Mouse (Mus musculus) limb, embryonic 10.5 days (tissue): ENCODE measurements around the gene Vps52. TPM values are rescaled to one million over a fixed set of nuclear protein-coding genes. Genes with fewer than 3 reads are reported as not detected.
"Not testable (repeated sequence)": the region's sequence is repeated elsewhere in the genome, so short reads cannot be mapped to it uniquely, and the experiment has no call there.

ENCODE experiments used
- DNase-seq: peaks from one replicate; pipeline ENCODE4 v3.0.0-alpha.2; 2017; ENCODE audit warnings: low spot score
- H3K27ac ChIP-seq: fragments of 300-500 bp; sonication (generic); 2 replicates; pipeline ENCODE4 v1.5.1; 2016; ENCODE audit warnings: mild to moderate bottlenecking
- H3K27me3 ChIP-seq: fragments of 300-500 bp; sonication (generic); 2 replicates; pipeline ENCODE4 v1.6.1; 2016; ENCODE audit warnings: low read depth, mild to moderate bottlenecking; ENCODE audit not compliant: poor library complexity, severe bottlenecking
- H3K36me3 ChIP-seq: fragments of 300-500 bp; sonication (generic); 2 replicates; pipeline ENCODE4 v1.6.1; 2016; ENCODE audit warnings: mild to moderate bottlenecking, moderate library complexity
- H3K4me1 ChIP-seq: fragments of 300-500 bp; sonication (generic); 2 replicates; pipeline ENCODE4 v1.6.1; 2016
- H3K4me3 ChIP-seq: fragments of 300-500 bp; sonication (generic); 2 replicates; pipeline ENCODE4 v1.5.1; 2016; ENCODE audit warnings: mild to moderate bottlenecking, moderate library complexity
- H3K9me3 ChIP-seq: fragments of 300-500 bp; sonication (generic); replicated peaks from 2 replicates; pipeline ENCODE4 v1.6.1; 2016; ENCODE audit warnings: mild to moderate bottlenecking
- WGBS: fragments of 180-500 bp; shearing (Covaris S2); methylation state at CpG from one replicate; pipeline ENCODE4 v1.1.7; 2016; 5-methylcytosine and 5-hydroxymethylcytosine counted together
- polyA plus RNA-seq: library from polyadenylated mRNA; unstranded; fragments of >200 nt; fragmentation: Nextera tagmentation; extraction: Ambion mirVana; gene quantifications from 2 replicates; pipeline ENCODE4 v1.2.1, GENCODE M21; 2016

Gene Vps52
- polyA plus RNA-seq, 1 experiment from 2014 or later = 49.8 TPM

- H3K4me3 ChIP-seq, H3K27ac ChIP-seq, DNase-seq, H3K36me3 ChIP-seq, H3K9me3 ChIP-seq: not testable (repeated sequence)
- WGBS = 61% methylated on average over 5 of the region's 5 CpGs
- peaks cover 14% of the 10 kb centered on the region for H3K4me1 ChIP-seq
- peaks cover 63% of the 10 kb centered on the region for H3K27me3 ChIP-seq
Observed at GRCm38 (mm10) chr17:33998697-33999096, 43.1 kb downstream of the Vps52 start.

- Histone ChIP-seq H3K4me3 (peak overlapping the region; percentile 60), H3K27ac (0 out of 2 replicates have a peak overlapping the region, but pooled peaks have one; percentile 16), H3K9me3 (no peaks in the 10 kb centered on the region), H3K4me1 (peaks cover 14% of the 10 kb centered on the region), H3K27me3 (peaks cover 63% of the 10 kb centered on the region), H3K36me3 (no peaks in the 10 kb centered on the region)
- peak; percentile 58 for DNase-seq
- WGBS = 3% methylated on average over 87 of the region's 87 CpGs
Observed at GRCm38 (mm10) chr17:33999341-34000149, 43.9 kb downstream of the Vps52 start.

- WGBS = under 1% methylated on average over 28 of the region's 30 CpGs
- no peaks in the 10 kb centered on the region for H3K9me3 ChIP-seq
- H3K4me1 ChIP-seq = peaks cover 14% of the 10 kb centered on the region
- H3K36me3 ChIP-seq = no peaks in the 10 kb centered on the region
- 0 out of 2 replicates have a peak within 1 kb of the TSS, but pooled peaks have one; percentile 16 for H3K27ac ChIP-seq
- H3K4me3 ChIP-seq = peak within 1 kb of the TSS; percentile 60
- DNase-seq = peak; percentile 68
- peaks cover 63% of the 10 kb centered on the region for H3K27me3 ChIP-seq
Observed at GRCm38 (mm10) chr17:34000150-34000537, 44.5 kb downstream of the Vps52 start, which contains the start of gene H2-K1. H2-K1 (minus strand) TSS chr17:34000347.

- peaks cover 14% of the 10 kb centered on the region for H3K4me1 ChIP-seq
- H3K27me3 ChIP-seq = peaks cover 63% of the 10 kb centered on the region
- 74% methylated on average over 2 of the region's 2 CpGs for WGBS
- H3K36me3 ChIP-seq, H3K27ac ChIP-seq, H3K9me3 ChIP-seq, H3K4me3 ChIP-seq, DNase-seq: not testable (repeated sequence)
Observed at GRCm38 (mm10) chr17:34000796-34001195, 45.2 kb downstream of the Vps52 start.

- peak; percentile 71 for DNase-seq
- no peak overlapping the region for H3K27ac ChIP-seq
- WGBS = 6% methylated on average over 5 of the region's 5 CpGs
- no peak overlapping the region for H3K4me3 ChIP-seq
- no peaks in the 10 kb centered on the region for H3K36me3 ChIP-seq
- H3K9me3 ChIP-seq = no peaks in the 10 kb centered on the region
- peaks cover 46% of the 10 kb centered on the region for H3K27me3 ChIP-seq
- H3K4me1 ChIP-seq = peaks cover 14% of the 10 kb centered on the region
Observed at GRCm38 (mm10) chr17:34003426-34003825, 47.8 kb downstream of the Vps52 start.

GRCm38 (mm10) chr17:34006570-34006969 lies 51.0 kb downstream of the Vps52 start:
- Histone ChIP-seq H3K9me3 (no peaks in the 10 kb centered on the region), H3K27me3 (peaks cover 15% of the 10 kb centered on the region), H3K27ac (no peak overlapping the region), H3K4me3 (no peak overlapping the region), H3K4me1 (no peaks in the 10 kb centered on the region), H3K36me3 (no peaks in the 10 kb centered on the region)
- WGBS = 47% methylated on average over 2 of the region's 2 CpGs
- DNase-seq = no peak

- Histone ChIP-seq H3K36me3 (no peaks in the 10 kb centered on the region), H3K4me1 (no peaks in the 10 kb centered on the region), H3K27ac (no peak overlapping the region), H3K9me3 (no peaks in the 10 kb centered on the region), H3K27me3 (no peaks in the 10 kb centered on the region), H3K4me3 (no peak overlapping the region)
- no peak for DNase-seq
- 77% methylated on average over 5 of the region's 5 CpGs for WGBS
Observed at GRCm38 (mm10) chr17:34010156-34010555, 54.5 kb downstream of the Vps52 start.

GRCm38 (mm10) chr17:34013436-34013835 lies 57.8 kb downstream of the Vps52 start:
- no peak for DNase-seq
- no peaks in the 10 kb centered on the region for H3K9me3 ChIP-seq
- H3K27me3 ChIP-seq = no peaks in the 10 kb centered on the region
- H3K36me3 ChIP-seq = no peaks in the 10 kb centered on the region
- no peak overlapping the region for H3K27ac ChIP-seq
- H3K4me3 ChIP-seq = no peak overlapping the region
- H3K4me1 ChIP-seq = no peaks in the 10 kb centered on the region
- WGBS = 92% methylated on average over 8 of the region's 8 CpGs

Other genes starting within 250 kb of the Vps52 start
- 30.1 and 32.5 TPM in 2 replicates for gene March2, start 237.1 kb upstream of the Vps52 start, polyA plus RNA-seq
- 325 and 350 TPM in 2 replicates for gene Rab11b, start 195.3 kb upstream of the Vps52 start, polyA plus RNA-seq
- 30.2 and 38.9 TPM in 2 replicates for gene Angptl4, start 174.0 kb upstream of the Vps52 start, polyA plus RNA-seq
- 24.8 and 28.5 TPM in 2 replicates for gene Kank3, start 145.3 kb upstream of the Vps52 start, polyA plus RNA-seq
- gene Rps28, start 131.2 kb upstream of the Vps52 start, polyA plus RNA-seq = 867 and 991 TPM in 2 replicates
- 497 and 518 TPM in 2 replicates for gene Ndufa7, start 131.2 kb upstream of the Vps52 start, polyA plus RNA-seq
- gene Cd320, start 112.7 kb upstream of the Vps52 start, polyA plus RNA-seq = 98.2 and 119 TPM in 2 replicates
- not detected in 2 replicates for gene Gm7029, start 82.0 kb upstream of the Vps52 start, polyA plus RNA-seq
- gene Kifc1, start 65.2 kb upstream of the Vps52 start, polyA plus RNA-seq = 5.9 and 6.6 TPM in 2 replicates
- 0.20 and 0.38 TPM in 2 replicates for gene Platr17, start 50.7 kb upstream of the Vps52 start, polyA plus RNA-seq
- gene Daxx, start 46.4 kb upstream of the Vps52 start, polyA plus RNA-seq = 88.1 and 92.2 TPM in 2 replicates
- gene Tapbp, start 39.9 kb upstream of the Vps52 start, polyA plus RNA-seq = 9.2 and 16.0 TPM in 2 replicates
- gene Zbtb22, start 39.9 kb upstream of the Vps52 start, polyA plus RNA-seq = 20.2 and 23.2 TPM in 2 replicates
- 43.2 and 43.9 TPM in 2 replicates for gene Rgl2, start 26.3 kb upstream of the Vps52 start, polyA plus RNA-seq
- gene Pfdn6, start 15.5 kb upstream of the Vps52 start, polyA plus RNA-seq = 212 and 258 TPM in 2 replicates
- gene Wdr46, start 15.2 kb upstream of the Vps52 start, polyA plus RNA-seq = 61.7 and 78.2 TPM in 2 replicates
- gene B3galt4, start 4.3 kb upstream of the Vps52 start, polyA plus RNA-seq = 2.9 and 3.9 TPM in 2 replicates
- 1,605 and 1,760 TPM in 2 replicates for gene Rps18, start 189 bp downstream of the Vps52 start, polyA plus RNA-seq
- 2.9 and 4.7 TPM in 2 replicates for gene H2-K1, start 44.5 kb downstream of the Vps52 start, polyA plus RNA-seq
- gene Ring1, start 68.9 kb downstream of the Vps52 start, polyA plus RNA-seq = 11.8 and 15.0 TPM in 2 replicates
- gene H2-Ke6, start 72.2 kb downstream of the Vps52 start, polyA plus RNA-seq = 25.9 and 33.7 TPM in 2 replicates
- 196 TPM in 2 replicates for gene Slc39a7, start 75.9 kb downstream of the Vps52 start, polyA plus RNA-seq
- 49.9 and 51.0 TPM in 2 replicates for gene Rxrb, start 76.0 kb downstream of the Vps52 start, polyA plus RNA-seq
- gene Col11a2, start 83.6 kb downstream of the Vps52 start, polyA plus RNA-seq = 0.43 and 2.5 TPM in 2 replicates
- gene H2-Oa, start 136.5 kb downstream of the Vps52 start, polyA plus RNA-seq = 0.31 and 0.66 TPM in 2 replicates
- 4.2 and 5.3 TPM in 2 replicates for gene H2-DMa, start 163.7 kb downstream of the Vps52 start, polyA plus RNA-seq
- gene Brd2, start 166.8 kb downstream of the Vps52 start, polyA plus RNA-seq = 140 and 145 TPM in 2 replicates
- gene H2-DMb2, start 187.5 kb downstream of the Vps52 start, polyA plus RNA-seq = 0.18 and 0.40 TPM in 2 replicates
- gene H2-DMb1, start 197.3 kb downstream of the Vps52 start, polyA plus RNA-seq = 0.18 and 0.51 TPM in 2 replicates
- 1.6 and 3.2 TPM in 2 replicates for gene Tap1, start 231.7 kb downstream of the Vps52 start, polyA plus RNA-seq
- 0.78 and 1.1 TPM in 2 replicates for gene Psmb9, start 232.0 kb downstream of the Vps52 start, polyA plus RNA-seq
- 0.74 and 0.87 TPM in 2 replicates for gene Psmb8, start 241.9 kb downstream of the Vps52 start, polyA plus RNA-seq
- 0.49 and 0.61 TPM in 2 replicates for gene Tap2, start 247.7 kb downstream of the Vps52 start, polyA plus RNA-seq